Mouse (Mus musculus) spleen, adult 2 months (tissue): ENCODE data around the gene Vps11.

Experiments
- CTCF ChIP-seq: fragments of 200-500 bp; IDR thresholded peaks from 2 replicates; pipeline ENCODE4 v1.5.1; 2011; ENCODE audit warnings: mild to moderate bottlenecking, inconsistent platforms; ENCODE audit not compliant: insufficient read depth, insufficient read length, insufficient replicate concordance; ENCODE audit errors: extremely low read depth
- POLR2A ChIP-seq: fragments of 200-500 bp; IDR thresholded peaks from 2 replicates; pipeline ENCODE4 v1.6.1; 2011; ENCODE audit warnings: low read depth, low read length, inconsistent platforms

DNA sequence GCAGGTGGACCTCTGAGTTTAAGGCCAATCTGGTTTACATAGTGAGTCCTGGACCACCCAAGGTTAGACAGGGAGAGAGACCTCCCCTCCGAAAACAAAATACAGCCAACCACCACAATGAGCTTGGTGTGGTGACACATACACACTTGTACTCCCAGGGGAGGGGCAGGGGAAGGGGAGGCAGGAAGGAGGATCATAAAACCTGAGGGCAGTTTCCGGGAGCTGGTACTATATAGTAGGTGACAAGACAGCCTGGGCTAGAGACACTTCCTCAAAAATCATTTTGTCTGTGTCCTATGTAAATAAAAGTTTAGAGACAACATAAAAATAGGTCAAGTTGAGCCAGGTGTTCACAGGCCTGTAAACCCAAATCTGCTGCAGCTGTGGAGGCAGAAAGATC lies 54.2 kb downstream of the Vps11 start:
- TF ChIP-seq POLR2A (no peak), CTCF (no peak)
